Mouse (Mus musculus) forebrain, embryonic 11.5 days (tissue): ENCODE measurements around the gene Tlnrd1. TPM values are rescaled to one million over a fixed set of nuclear protein-coding genes. Genes with fewer than 3 reads are reported as not detected.

Experiments used
- ATAC-seq: fragments of 200-750 bp; cut with Nextera tagmentation; replicated peaks from 2 replicates; pipeline ENCODE4 v1.8.0; 2017; ENCODE audit warnings: moderate TSS enrichment; ENCODE audit not compliant: low FRiP score
- DNase-seq: peaks from one replicate; pipeline ENCODE4 v3.0.0-alpha.2; 2017; ENCODE audit warnings: low spot score
- H3K27ac ChIP-seq: fragments of 300-500 bp; sonication (generic); 2 replicates; pipeline ENCODE4 v1.5.1; 2014; ENCODE audit warnings: low read depth, low read length
- H3K27me3 ChIP-seq: fragments of 300-500 bp; sonication (generic); 2 replicates; pipeline ENCODE4 v1.6.1; 2014; ENCODE audit warnings: mild to moderate bottlenecking, low read length, mixed read lengths; ENCODE audit not compliant: control insufficient read depth, insufficient read depth
- H3K36me3 ChIP-seq: fragments of 300-500 bp; sonication (generic); 2 replicates; pipeline ENCODE4 v1.6.1; 2014; ENCODE audit warnings: mild to moderate bottlenecking, low read length, moderate library complexity, mixed read lengths; ENCODE audit not compliant: control insufficient read depth, insufficient read depth
- H3K4me1 ChIP-seq: fragments of 300-500 bp; sonication (generic); replicated peaks from 2 replicates; pipeline ENCODE4 v1.6.1; 2014; ENCODE audit warnings: low read length, mixed read lengths; ENCODE audit not compliant: control insufficient read depth, insufficient read depth
- H3K4me2 ChIP-seq: fragments of 300-500 bp; sonication (generic); 2 replicates; pipeline ENCODE4 v1.6.1; 2014; ENCODE audit warnings: low read depth, mild to moderate bottlenecking, low read length, moderate library complexity, mixed read lengths; ENCODE audit not compliant: severe bottlenecking
- H3K4me3 ChIP-seq: fragments of 300-500 bp; sonication (generic); 2 replicates; pipeline ENCODE4 v1.5.1; 2014; ENCODE audit warnings: low read depth, low read length
- H3K9ac ChIP-seq: fragments of 300-500 bp; sonication (generic); 2 replicates; pipeline ENCODE4 v1.6.1; 2014; ENCODE audit warnings: low read length
- H3K9me3 ChIP-seq: fragments of 300-500 bp; sonication (generic); 2 replicates; pipeline ENCODE4 v1.6.1; 2016; ENCODE audit warnings: low read length, mixed read lengths; ENCODE audit not compliant: control insufficient read depth
- WGBS: fragments of 180-500 bp; shearing (Covaris S2); extraction: QIAGEN DNeasy Blood & Tissue Kit; methylation state at CpG from one replicate; pipeline ENCODE4 v1.1.7; 2014; 5-methylcytosine and 5-hydroxymethylcytosine counted together
- polyA plus RNA-seq: library from polyadenylated mRNA; unstranded; fragments of >200 nt; fragmentation: Nextera tagmentation; extraction: Ambion mirVana; gene quantifications from 2 replicates; pipeline ENCODE4 v1.2.1, GENCODE M21; 2014

Gene Tlnrd1
- polyA plus RNA-seq, 1 experiment from 2014 or later: 14.5 TPM

DNA sequence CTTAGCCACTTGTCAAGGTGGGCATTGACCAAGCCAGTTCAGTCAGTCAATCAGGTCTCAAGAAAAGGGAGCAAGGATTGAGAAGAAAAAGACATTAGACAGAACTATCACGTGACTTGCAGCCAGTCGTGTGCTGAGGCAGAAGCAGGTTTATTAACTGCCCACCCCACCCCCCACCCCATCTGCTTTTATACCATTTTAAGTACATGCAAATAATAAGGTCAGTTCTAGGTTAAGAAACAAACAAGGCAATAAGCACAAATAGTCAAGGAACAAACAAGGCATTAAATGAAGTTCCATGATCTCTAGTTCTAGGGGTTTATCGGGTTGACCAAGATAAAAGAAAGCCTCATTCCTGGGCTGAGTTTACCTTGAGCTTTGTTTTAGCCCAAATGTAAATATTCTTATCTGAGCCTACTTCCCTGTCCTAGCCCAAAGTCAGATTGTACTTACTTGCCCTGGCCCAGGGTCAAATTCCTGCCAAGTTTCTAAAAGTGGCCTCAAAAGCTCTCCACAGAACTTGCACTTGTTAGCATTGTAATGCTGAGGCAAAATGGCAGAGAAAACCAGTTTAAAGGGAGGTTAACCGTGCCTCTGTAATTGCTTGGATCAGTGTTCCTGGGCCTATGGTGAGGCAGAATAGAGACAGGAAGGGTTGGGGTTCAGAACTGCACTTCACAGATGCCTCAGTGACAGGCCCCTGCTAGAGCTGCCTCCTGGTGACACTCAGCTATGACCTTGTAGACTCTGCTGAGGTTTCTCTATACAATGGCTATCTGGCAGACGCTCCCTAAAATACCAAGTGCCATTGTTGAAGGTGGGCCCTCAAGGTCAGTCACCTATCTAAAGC is 18.4 kb upstream of the Tlnrd1 start:
- no peak overlapping the region for H3K4me3 ChIP-seq
- no peak overlapping the region for H3K27ac ChIP-seq
- no peak overlapping the region for H3K9ac ChIP-seq
- ATAC-seq (no peak), DNase-seq (no peak)
- 78% methylated on average over 5 of the region's 5 CpGs for WGBS
- no peaks in the 10 kb centered on the region for H3K4me1 ChIP-seq
- no peak overlapping the region for H3K4me2 ChIP-seq
- H3K27me3 ChIP-seq: no peaks in the 10 kb centered on the region
- peaks cover 3% of the 10 kb centered on the region; the same call in 1 of the 2 replicates for H3K36me3 ChIP-seq
- H3K9me3 ChIP-seq: no peaks in the 10 kb centered on the region

DNA sequence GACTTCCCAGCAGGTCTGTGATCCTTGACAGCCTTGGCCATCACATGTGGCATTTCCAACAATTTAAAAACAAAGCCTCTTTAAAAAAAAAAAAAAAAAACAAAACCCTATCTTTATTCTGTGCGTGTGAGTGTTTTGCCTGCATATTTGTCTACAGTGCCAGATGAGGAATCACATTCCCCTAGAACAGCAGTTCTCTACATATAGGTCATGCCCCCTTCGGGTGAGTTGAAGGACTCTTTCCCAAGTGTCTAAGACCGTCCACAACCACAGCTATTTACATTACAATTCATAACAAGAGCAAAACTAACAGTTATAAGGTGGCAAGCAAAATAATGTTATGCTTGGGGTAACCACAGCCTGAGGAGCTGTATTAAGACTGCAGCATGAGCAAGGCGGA is 17.3 kb upstream of the Tlnrd1 start:
- DNase-seq (no peak), ATAC-seq (no peak)
- WGBS: 87% methylated on average over 4 of the region's 4 CpGs
- Histone ChIP-seq H3K4me3 (no peak overlapping the region), H3K4me2 (no peak overlapping the region), H3K36me3 (peaks cover 3% of the 10 kb centered on the region; the same call in 1 of the 2 replicates), H3K4me1 (no peaks in the 10 kb centered on the region), H3K9me3 (no peaks in the 10 kb centered on the region), H3K27ac (no peak overlapping the region), H3K27me3 (no peaks in the 10 kb centered on the region), H3K9ac (no peak overlapping the region)

- no peak overlapping the region for H3K9ac ChIP-seq
- DNase-seq: no peak
- no peaks in the 10 kb centered on the region for H3K4me1 ChIP-seq
- no peak overlapping the region for H3K27ac ChIP-seq
- no peaks in the 10 kb centered on the region for H3K27me3 ChIP-seq
- H3K36me3 ChIP-seq: peaks cover 3% of the 10 kb centered on the region; the same call in 1 of the 2 replicates
- ATAC-seq: no peak
- WGBS: 89% methylated on average over 3 of the region's 3 CpGs
- no peaks in the 10 kb centered on the region for H3K9me3 ChIP-seq
- no peak overlapping the region for H3K4me3 ChIP-seq
- H3K4me2 ChIP-seq: no peak overlapping the region
Observed at GRCm38 (mm10) chr7:83900519-83900918, 16.4 kb upstream of the Tlnrd1 start.

DNA sequence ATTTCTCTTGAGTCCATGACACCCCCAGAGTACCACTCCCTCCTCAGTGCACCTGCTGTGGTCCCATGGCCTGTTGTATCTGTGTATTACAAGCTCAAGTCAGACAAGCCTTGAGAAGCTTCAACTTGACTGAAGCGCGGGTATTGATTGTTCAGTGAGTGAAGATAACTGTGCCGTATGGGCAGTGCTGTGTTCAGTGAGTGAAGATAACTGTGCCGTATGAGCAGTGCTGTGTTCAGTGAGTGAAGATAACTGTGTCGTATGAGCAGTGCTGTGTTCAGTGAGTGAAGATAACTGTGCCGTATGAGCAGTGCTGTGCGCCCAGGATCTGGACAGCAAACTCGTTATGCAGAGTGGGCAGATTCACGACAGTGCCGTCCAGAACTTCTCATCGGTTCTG is 14.2 kb upstream of the Tlnrd1 start:
- peaks cover 6% of the 10 kb centered on the region; the same call in 1 of the 2 replicates for H3K4me1 ChIP-seq
- DNase-seq (no peak), ATAC-seq (no peak)
- no peak overlapping the region for H3K4me3 ChIP-seq
- no peak overlapping the region for H3K27ac ChIP-seq
- 92% methylated on average over 11 of the region's 11 CpGs for WGBS
- H3K36me3 ChIP-seq: peaks cover 3% of the 10 kb centered on the region; the same call in 1 of the 2 replicates
- H3K27me3 ChIP-seq: no peaks in the 10 kb centered on the region
- H3K9ac ChIP-seq: no peak overlapping the region
- no peaks in the 10 kb centered on the region for H3K9me3 ChIP-seq
- no peak overlapping the region for H3K4me2 ChIP-seq

DNA sequence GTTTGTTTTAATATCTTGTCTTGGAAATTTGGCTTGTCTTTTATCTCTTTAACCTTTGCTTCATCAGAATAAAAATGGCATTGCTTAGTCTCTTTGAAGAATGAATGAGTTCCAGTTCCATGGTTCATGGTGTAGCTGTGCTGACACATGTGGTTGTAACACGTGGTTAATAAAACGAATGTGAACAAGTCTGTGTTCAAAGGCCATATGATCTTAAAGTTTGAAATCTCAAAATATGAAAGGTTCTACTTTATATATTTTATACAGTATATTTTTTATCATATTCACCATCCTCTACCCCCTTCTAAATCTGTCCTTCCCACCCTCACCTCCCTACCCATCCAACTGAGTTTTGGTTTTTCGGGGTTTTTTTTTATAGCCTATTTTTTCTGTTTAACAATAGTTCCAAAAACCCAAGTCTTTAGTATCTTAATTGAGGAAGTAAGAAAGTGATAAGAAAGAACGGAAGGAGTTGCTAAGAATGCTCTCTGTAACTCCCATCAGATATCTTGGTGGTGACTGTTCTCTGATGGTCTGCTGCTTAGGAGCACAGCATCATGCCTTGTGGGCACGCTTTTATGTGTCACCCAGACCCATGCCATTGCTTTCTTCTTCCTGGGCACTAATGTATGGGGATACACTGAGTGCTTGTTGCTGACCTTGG is 12.1 kb upstream of the Tlnrd1 start:
- DNase-seq: no peak
- peaks cover 3% of the 10 kb centered on the region; the same call in 1 of the 2 replicates for H3K36me3 ChIP-seq
- 90% methylated on average over 5 of the region's 5 CpGs for WGBS

DNA sequence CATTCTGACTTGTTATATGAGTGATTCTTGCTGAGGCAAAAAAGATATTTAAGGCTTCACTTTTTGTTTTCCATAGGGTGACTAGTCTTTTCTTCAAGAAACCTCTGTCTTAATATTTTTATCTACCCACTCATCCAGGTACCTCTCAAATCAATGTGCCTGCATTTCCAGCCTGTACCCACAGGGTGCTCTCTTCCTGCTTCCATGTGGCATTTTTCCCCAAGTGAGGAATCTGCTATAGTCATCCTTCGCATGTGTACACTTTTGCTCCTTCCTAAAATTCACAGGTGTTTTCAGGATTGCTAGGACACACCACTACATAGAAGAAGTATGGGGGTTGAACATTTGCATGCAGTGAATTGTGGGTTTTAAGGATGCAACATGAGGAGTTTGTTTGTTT is 10.2 kb upstream of the Tlnrd1 start:
- Histone ChIP-seq H3K9me3 (no peaks in the 10 kb centered on the region), H3K4me2 (no peak overlapping the region), H3K9ac (no peak overlapping the region), H3K4me3 (no peak overlapping the region), H3K4me1 (peaks cover 6% of the 10 kb centered on the region; the same call in 1 of the 2 replicates), H3K27me3 (no peaks in the 10 kb centered on the region), H3K27ac (no peak overlapping the region), H3K36me3 (peaks cover 3% of the 10 kb centered on the region; the same call in 1 of the 2 replicates)
- no peak for DNase-seq
- WGBS: 100% methylated on average over 1 of the region's 1 CpGs
- ATAC-seq: no peak

More for the DNA sequence above, 12.1 kb upstream of the Tlnrd1 start:
- Histone ChIP-seq H3K9me3 (no peaks in the 10 kb centered on the region), H3K27ac (no peak overlapping the region), H3K9ac (no peak overlapping the region), H3K4me2 (no peak overlapping the region), H3K27me3 (no peaks in the 10 kb centered on the region), H3K4me1 (peaks cover 6% of the 10 kb centered on the region; the same call in 1 of the 2 replicates), H3K4me3 (no peak overlapping the region)
- ATAC-seq: no peak

- H3K9me3 ChIP-seq: no peaks in the 10 kb centered on the region
- WGBS: under 1% methylated on average over 21 of the region's 21 CpGs
- peak overlapping the region; percentile 73 for H3K4me3 ChIP-seq
- ATAC-seq: peak; percentile 18; the same call in 1 of the 2 replicates
- H3K4me1 ChIP-seq: peaks cover 6% of the 10 kb centered on the region; the same call in 1 of the 2 replicates
- peak overlapping the region; percentile 65 for H3K4me2 ChIP-seq
- no peak for DNase-seq
- peak overlapping the region; percentile 80 for H3K9ac ChIP-seq
- H3K27ac ChIP-seq: peak overlapping the region; percentile 78
- H3K27me3 ChIP-seq: no peaks in the 10 kb centered on the region
- H3K36me3 ChIP-seq: no peaks in the 10 kb centered on the region
Observed at GRCm38 (mm10) chr7:83892333-83892669, 8.2 kb upstream of the Tlnrd1 start.

DNA sequence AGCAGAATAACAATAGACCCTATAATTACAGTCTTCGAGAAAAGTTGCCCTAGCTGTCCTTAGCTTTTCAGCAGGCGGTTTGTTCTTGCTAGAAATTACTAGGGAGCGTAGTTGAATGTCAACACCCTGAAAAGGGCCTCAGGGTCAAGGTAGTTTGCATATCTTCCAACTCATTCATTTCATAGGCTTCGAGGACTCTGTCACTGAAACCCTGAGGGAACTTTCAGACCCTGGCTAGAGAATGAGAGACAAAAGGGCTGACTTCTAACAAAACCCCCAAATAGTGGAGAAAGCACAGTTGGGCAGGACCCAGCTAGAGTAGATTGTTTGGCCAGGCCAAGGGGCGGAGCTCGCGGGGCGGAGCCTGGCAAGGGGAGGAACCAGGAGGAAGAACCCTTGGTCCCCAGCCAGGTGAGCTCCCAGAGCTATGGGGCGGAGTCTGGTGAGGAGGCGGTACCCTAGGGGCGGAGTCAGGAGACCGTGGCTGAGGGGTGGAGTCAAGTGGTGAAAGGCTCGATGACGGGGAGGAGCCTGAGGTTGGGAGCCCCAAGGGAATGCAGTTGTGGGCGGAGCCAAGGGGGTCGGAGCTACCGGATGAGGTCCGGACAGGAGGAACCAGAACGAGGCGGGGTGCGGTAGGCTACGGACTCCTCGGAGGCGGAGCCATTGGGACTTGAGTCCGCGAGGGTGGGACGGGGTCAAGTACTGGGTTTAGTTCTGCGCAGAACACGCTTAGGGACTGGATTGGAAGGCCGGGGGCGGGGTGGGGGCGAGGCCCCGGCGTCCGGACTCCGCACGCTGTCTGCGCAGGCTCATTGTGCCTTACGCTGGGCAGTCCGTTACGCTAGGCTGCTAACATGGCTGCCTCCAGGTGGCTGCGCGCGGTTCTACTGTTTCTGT is 7.6 kb upstream of the Tlnrd1 start:
- WGBS: 3% methylated on average over 44 of the region's 44 CpGs
- DNase-seq (peak; percentile 98), ATAC-seq (peak; percentile 97)
- peaks cover 6% of the 10 kb centered on the region; the same call in 1 of the 2 replicates for H3K4me1 ChIP-seq
- no peaks in the 10 kb centered on the region for H3K9me3 ChIP-seq
- no peaks in the 10 kb centered on the region for H3K36me3 ChIP-seq
- H3K9ac ChIP-seq: peak overlapping the region; percentile 80
- H3K4me2 ChIP-seq: peak overlapping the region; percentile 65
- peak overlapping the region; percentile 78 for H3K27ac ChIP-seq
- H3K27me3 ChIP-seq: no peaks in the 10 kb centered on the region
- peak overlapping the region; percentile 73 for H3K4me3 ChIP-seq
